Mouse (Mus musculus) forebrain, embryonic 12.5 days (tissue): ENCODE measurements around the gene Numa1. TPM values are rescaled to one million over a fixed set of nuclear protein-coding genes. Genes with fewer than 3 reads are reported as not detected.
"Not testable (repeated sequence)": the region's sequence is repeated elsewhere in the genome, so short reads cannot be mapped to it uniquely, and the experiment has no call there.

Experiments
- ATAC-seq: fragments of 200-750 bp; cut with Nextera tagmentation; 2 replicates; pipeline ENCODE4 v1.8.0; 2017; ENCODE audit warnings: moderate TSS enrichment; ENCODE audit not compliant: low FRiP score
- H3K27ac ChIP-seq: fragments of 300-500 bp; sonication (generic); 2 replicates; pipeline ENCODE4 v1.5.1; 2016; ENCODE audit warnings: mild to moderate bottlenecking
- H3K27me3 ChIP-seq: fragments of 300-500 bp; sonication (generic); 2 replicates; pipeline ENCODE4 v1.6.1; 2016; ENCODE audit warnings: mild to moderate bottlenecking
- H3K36me3 ChIP-seq: fragments of 300-500 bp; sonication (generic); replicated peaks from 2 replicates; pipeline ENCODE4 v1.6.1; 2016; ENCODE audit warnings: mild to moderate bottlenecking
- H3K4me1 ChIP-seq: fragments of 300-500 bp; sonication (generic); 2 replicates; pipeline ENCODE4 v1.6.1; 2016
- H3K4me2 ChIP-seq: fragments of 300-500 bp; sonication (generic); 2 replicates; pipeline ENCODE4 v1.6.1; 2016; ENCODE audit warnings: mild to moderate bottlenecking, moderate library complexity
- H3K4me3 ChIP-seq: fragments of 300-500 bp; sonication (generic); replicated peaks from 2 replicates; pipeline ENCODE4 v1.5.1; 2016; ENCODE audit warnings: mild to moderate bottlenecking
- H3K9ac ChIP-seq: fragments of 300-500 bp; sonication (generic); 2 replicates; pipeline ENCODE4 v1.6.1; 2016; ENCODE audit warnings: mild to moderate bottlenecking
- H3K9me3 ChIP-seq: fragments of 300-500 bp; sonication (generic); 2 replicates; pipeline ENCODE4 v1.6.1; 2016
- WGBS: fragments of 180-500 bp; shearing (Covaris S2); methylation state at CpG from one replicate; pipeline ENCODE4 v1.1.7; 2016; 5-methylcytosine and 5-hydroxymethylcytosine counted together
- polyA plus RNA-seq: library from polyadenylated mRNA; unstranded; fragments of >200 nt; fragmentation: Nextera tagmentation; extraction: Ambion mirVana; gene quantifications from 2 replicates; pipeline ENCODE4 v1.2.1, GENCODE M21; 2016

Gene Numa1
- polyA plus RNA-seq, 1 experiment from 2014 or later = 112 TPM

DNA sequence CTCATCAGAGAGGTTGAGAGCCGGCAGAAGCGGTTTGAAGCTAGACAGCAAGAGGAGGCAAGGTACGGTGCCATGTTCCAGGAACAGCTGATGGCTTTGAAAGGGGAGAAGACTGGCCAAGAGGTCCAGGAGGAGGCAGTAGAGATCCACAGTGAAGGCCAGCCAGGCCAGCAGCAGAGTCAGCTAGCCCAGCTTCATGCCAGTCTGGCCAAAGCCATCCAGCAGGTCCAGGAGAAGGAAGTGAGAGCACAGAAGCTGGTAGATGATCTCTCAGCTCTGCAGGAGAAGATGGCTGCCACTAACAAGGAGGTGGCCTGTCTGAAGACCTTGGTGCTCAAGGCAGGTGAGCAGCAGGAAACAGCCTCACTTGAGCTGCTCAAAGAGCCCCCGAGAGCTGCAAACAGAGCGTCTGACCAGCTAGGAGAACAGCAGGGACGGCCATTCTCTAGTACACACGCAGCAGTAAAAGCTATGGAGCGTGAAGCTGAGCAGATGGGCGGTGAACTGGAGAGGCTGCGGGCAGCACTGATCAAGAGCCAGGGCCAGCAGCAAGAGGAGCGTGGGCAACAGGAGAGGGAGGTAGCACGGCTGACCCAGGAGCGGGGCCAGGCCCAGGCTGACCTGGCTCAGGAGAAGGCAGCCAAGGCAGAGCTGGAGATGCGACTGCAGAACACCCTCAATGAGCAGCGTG, 65.7 kb downstream of the Numa1 start:
- Histone ChIP-seq H3K4me2 (no peak overlapping the region), H3K27ac (no peak overlapping the region), H3K4me3 (no peak overlapping the region), H3K36me3 (peaks cover 94% of the 10 kb centered on the region), H3K9me3 (no peaks in the 10 kb centered on the region), H3K27me3 (no peaks in the 10 kb centered on the region), H3K4me1 (no peaks in the 10 kb centered on the region), H3K9ac (no peak overlapping the region)
- no peak for ATAC-seq
- WGBS = 94% methylated on average over 15 of the region's 15 CpGs

DNA sequence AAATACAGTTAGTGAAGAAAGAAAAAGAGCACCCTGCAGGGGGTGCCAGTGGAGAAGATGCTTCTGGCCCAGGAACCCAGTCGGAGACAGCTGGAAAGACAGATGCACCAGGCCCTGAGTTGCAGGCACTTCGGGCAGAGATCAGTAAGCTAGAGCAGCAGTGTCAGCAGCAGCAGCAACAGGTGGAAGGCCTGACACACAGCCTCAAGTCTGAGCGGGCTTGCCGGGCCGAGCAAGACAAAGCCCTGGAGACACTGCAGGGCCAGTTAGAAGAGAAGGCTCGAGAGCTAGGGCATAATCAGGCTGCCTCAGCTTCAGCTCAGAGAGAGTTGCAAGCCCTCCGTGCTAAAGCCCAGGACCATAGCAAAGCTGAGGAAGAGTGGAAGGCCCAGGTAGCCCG, 66.4 kb downstream of the Numa1 start:
- Histone ChIP-seq H3K4me3 (no peak overlapping the region), H3K36me3 (peaks cover 94% of the 10 kb centered on the region), H3K9ac (no peak overlapping the region), H3K27ac (no peak overlapping the region), H3K9me3 (no peaks in the 10 kb centered on the region), H3K4me1 (no peaks in the 10 kb centered on the region), H3K27me3 (no peaks in the 10 kb centered on the region), H3K4me2 (no peak overlapping the region)
- ATAC-seq = no peak
- WGBS = 91% methylated on average over 8 of the region's 8 CpGs

DNA sequence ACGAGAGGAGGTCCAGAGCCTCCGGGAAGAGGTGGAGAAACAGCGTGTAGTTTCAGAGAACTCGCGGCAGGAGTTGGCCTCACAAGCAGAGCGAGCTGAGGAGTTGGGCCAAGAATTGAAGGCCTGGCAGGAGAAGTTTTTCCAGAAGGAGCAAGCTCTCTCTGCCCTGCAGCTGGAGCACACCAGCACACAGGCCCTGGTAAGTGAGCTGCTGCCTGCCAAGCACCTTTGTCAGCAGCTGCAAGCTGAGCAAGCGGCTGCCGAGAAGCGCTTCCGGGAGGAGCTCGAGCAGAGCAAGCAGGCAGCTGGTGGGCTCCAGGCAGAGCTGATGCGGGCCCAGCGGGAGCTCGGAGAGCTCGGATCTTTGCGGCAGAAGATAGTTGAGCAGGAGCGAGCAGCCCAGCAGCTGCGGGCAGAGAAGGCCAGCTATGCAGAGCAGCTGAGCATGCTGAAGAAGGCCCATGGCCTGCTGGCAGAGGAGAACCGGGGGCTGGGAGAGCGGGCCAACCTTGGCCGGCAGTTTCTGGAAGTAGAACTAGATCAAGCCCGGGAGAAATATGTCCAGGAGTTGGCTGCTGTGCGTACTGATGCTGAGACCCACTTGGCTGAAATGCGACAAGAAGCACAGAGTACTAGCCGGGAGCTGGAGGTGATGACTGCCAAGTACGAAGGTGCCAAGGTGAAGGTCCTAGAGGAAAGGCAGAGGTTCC, 67.2 kb downstream of the Numa1 start:
- Histone ChIP-seq H3K36me3 (peaks cover 94% of the 10 kb centered on the region), H3K27me3 (no peaks in the 10 kb centered on the region), H3K4me1 (no peaks in the 10 kb centered on the region), H3K9me3 (no peaks in the 10 kb centered on the region), H3K27ac (no peak overlapping the region), H3K4me3 (no peak overlapping the region), H3K9ac (no peak overlapping the region), H3K4me2 (no peak overlapping the region)
- no peak for ATAC-seq
- 91% methylated on average over 26 of the region's 26 CpGs for WGBS

DNA sequence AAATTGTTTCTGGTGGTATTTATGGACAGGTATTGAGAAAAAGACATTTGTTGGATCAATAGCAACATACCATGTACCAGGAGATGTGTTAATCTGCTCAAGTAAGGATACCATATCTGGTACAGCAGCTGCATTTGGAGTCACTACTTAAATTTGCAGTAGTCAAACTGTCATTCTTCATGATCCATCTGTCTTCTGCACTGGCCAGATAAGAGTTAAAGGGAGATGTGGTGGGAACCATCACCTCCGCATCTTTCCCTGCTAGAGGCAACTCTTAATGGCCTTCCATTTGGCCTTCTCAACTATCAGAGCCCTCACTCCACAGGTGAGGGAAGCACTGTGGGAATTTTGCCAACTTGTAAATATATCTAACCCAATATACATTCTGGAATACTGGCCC, 72.6 kb downstream of the Numa1 start:
- Histone ChIP-seq H3K9ac (no peak overlapping the region), H3K4me3 (no peak overlapping the region), H3K9me3 (no peaks in the 10 kb centered on the region), H3K4me2 (no peak overlapping the region), H3K27ac (no peak overlapping the region), H3K4me1 (no peaks in the 10 kb centered on the region), H3K27me3 (no peaks in the 10 kb centered on the region), H3K36me3 (peaks cover 92% of the 10 kb centered on the region)
- 91% methylated on average over 1 of the region's 1 CpGs for WGBS
- no peak for ATAC-seq

DNA sequence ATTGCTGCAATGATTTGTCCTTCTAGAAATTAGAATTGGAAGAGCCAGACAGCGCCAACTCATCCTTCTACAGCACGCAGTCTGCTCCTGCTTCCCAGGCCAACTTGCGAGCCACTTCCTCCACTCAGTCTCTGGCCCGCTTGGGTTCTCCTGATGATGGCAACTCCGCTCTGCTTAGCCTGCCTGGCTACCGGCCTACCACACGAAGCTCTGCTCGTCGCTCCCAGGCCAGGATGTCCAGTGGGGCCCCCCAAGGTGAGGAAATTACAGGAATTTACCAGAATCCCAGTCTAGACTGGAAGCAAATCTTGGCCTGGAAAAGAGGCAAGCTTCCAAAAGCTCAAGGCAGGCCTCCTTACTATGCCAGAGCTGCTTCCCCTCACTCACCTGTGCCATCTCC, 77.9 kb downstream of the Numa1 start:
- Histone ChIP-seq H3K4me3 (no peak overlapping the region), H3K4me2 (no peak overlapping the region), H3K36me3 (peaks cover 95% of the 10 kb centered on the region), H3K9ac (no peak overlapping the region), H3K9me3 (no peaks in the 10 kb centered on the region), H3K4me1 (no peaks in the 10 kb centered on the region), H3K27ac (no peak overlapping the region), H3K27me3 (no peaks in the 10 kb centered on the region)
- WGBS = 94% methylated on average over 9 of the region's 9 CpGs
- ATAC-seq = no peak

DNA sequence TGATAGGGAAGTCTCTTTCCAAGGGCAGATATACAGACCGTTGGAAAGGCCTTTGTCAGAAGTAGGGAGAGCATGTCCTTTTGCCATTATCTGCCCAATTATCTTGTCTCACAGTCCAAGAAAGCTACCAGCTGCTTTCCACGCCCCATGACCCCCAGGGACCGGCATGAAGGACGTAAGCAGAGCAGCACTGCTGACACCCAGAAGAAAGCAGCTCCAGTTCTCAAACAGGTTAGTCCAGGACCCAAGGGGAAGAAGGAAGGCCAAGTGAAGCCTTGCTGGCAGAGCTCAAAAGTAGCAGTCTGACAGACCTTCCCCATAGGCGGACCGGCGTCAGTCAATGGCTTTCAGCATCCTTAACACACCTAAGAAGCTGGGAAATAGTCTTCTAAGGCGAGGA, 79.5 kb downstream of the Numa1 start:
- ATAC-seq = no peak
- H3K36me3 ChIP-seq = peaks cover 99% of the 10 kb centered on the region
- H3K27me3 ChIP-seq = no peaks in the 10 kb centered on the region
- H3K27ac ChIP-seq = no peak overlapping the region
- 92% methylated on average over 8 of the region's 8 CpGs for WGBS
- H3K9ac ChIP-seq = no peak overlapping the region
- no peak overlapping the region for H3K4me2 ChIP-seq
- no peaks in the 10 kb centered on the region for H3K4me1 ChIP-seq
- H3K4me3 ChIP-seq = no peak overlapping the region
- no peaks in the 10 kb centered on the region for H3K9me3 ChIP-seq

DNA sequence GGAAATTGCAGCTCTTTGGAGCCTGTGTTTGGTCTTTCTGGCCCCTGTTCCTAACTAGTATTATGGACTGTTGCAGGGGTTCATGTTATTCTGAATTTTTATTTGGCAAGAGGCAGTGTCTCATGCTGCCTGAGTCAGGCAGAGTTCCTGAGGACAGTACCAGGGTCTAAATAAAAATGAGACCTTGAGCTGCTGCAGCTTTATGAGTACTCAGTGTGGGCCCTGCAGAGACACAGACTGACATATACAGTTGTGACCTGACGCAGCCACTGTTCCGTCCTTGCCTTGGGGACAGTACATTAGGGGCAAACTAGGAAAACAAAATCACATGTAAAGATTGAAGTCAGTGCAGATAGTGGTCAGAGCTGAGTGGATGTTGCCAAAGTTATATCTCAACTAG, 81.1 kb downstream of the Numa1 start:
- H3K27me3 ChIP-seq = no peaks in the 10 kb centered on the region
- H3K4me3 ChIP-seq = no peak overlapping the region
- ATAC-seq = no peak
- 91% methylated on average over 2 of the region's 2 CpGs for WGBS
- H3K4me2 ChIP-seq = no peak overlapping the region
- H3K36me3 ChIP-seq = peaks cover 99% of the 10 kb centered on the region
- no peaks in the 10 kb centered on the region for H3K4me1 ChIP-seq
- no peak overlapping the region for H3K27ac ChIP-seq
- no peaks in the 10 kb centered on the region for H3K9me3 ChIP-seq
- no peak overlapping the region for H3K9ac ChIP-seq

DNA sequence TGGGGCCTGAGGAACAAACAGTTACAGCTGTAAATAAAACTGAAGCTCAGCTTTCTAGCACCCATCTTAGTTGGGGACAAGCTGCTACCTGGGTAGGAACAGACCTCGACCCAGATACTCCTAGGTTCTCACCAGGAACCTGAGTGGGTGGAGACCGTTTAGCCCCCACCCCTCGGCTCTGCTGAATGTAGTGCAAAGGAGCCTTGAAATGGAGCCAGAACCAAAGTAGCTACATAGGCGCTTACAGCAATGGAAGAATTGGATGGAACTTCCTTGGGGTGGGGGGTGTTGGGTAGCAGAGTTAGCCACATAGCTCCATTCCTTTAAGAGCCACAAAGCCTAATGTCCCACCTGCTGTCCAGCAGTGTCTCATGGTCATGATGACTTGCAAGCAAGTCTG, 83.0 kb downstream of the Numa1 start:
- no peak overlapping the region for H3K4me2 ChIP-seq
- H3K27ac ChIP-seq = no peak overlapping the region
- H3K4me3 ChIP-seq = no peak overlapping the region
- H3K36me3 ChIP-seq = peaks cover 94% of the 10 kb centered on the region
- no peak overlapping the region for H3K9ac ChIP-seq
- WGBS = 91% methylated on average over 4 of the region's 4 CpGs
- no peaks in the 10 kb centered on the region for H3K27me3 ChIP-seq
- no peaks in the 10 kb centered on the region for H3K4me1 ChIP-seq
- no peak for ATAC-seq
- H3K9me3 ChIP-seq = no peaks in the 10 kb centered on the region

DNA sequence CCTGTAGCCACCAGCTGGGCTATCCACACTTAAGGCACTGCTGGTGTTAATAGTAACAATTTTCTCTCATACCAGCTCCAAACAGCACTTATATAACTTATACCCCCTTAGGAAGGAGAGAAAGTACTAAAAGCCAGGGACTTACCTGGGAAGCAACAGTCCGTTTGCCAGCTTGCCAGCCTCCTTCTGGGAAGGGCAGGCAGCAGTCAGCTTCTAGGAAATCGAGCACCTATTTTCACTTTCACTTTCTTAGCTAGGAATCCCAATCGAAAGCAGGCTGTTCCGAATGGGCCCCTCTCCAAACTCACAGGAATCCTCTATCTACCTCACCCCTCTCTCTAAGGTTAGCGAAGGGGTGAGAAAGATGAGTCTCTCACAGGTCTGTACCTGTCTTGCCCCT, 83.5 kb downstream of the Numa1 start:
- no peaks in the 10 kb centered on the region for H3K27me3 ChIP-seq
- ATAC-seq = no peak
- no peak overlapping the region for H3K4me2 ChIP-seq
- H3K9ac ChIP-seq = no peak overlapping the region
- H3K36me3 ChIP-seq = peaks cover 94% of the 10 kb centered on the region
- WGBS = 92% methylated on average over 5 of the region's 5 CpGs
- no peaks in the 10 kb centered on the region for H3K4me1 ChIP-seq
- no peak overlapping the region for H3K4me3 ChIP-seq
- no peaks in the 10 kb centered on the region for H3K9me3 ChIP-seq
- H3K27ac ChIP-seq = no peak overlapping the region

DNA sequence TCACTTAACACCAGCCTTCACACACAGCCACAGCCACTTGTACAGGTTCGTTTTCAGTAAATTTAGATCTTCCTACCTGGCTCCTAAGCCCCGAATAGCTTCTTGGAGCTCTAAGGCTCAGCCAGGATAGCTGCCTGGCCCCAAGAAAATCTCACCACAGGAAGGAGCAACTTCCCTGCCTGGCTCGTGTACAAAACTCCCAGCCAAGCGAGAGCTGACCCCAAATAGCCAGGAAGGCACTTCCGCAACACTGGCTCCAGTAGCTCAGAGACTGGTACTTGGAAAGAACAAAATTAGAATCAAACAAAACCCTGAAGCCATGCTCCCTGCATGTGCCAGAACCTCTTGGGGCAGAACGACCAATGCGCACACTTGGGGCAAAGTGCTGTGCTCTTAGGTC, 84.1 kb downstream of the Numa1 start:
- Histone ChIP-seq H3K4me1 (no peaks in the 10 kb centered on the region), H3K9me3 (no peaks in the 10 kb centered on the region), H3K4me3 (no peak overlapping the region), H3K27me3 (no peaks in the 10 kb centered on the region), H3K4me2 (no peak overlapping the region), H3K27ac (no peak overlapping the region), H3K9ac (no peak overlapping the region), H3K36me3 (peaks cover 94% of the 10 kb centered on the region)
- 88% methylated on average over 7 of the region's 7 CpGs for WGBS
- no peak for ATAC-seq

DNA sequence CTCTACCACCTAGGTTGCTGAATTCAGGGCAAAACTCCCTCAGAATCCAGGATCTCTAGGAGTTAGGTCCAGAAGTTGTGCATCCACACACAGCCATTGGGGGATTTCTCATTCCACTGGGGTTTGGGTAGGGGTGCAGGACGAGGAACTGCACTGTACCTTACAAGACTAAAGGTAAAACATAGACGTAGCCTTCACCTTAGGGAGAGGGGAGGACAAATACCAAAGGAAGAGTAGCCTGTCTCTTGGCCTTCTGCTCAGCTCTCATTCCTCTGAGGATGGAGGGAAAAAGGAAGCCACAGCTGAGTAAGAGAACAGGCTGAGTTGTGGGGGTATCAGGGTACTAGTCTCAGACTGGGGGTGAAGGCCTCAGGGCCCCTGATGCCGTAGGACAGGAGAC, 84.7 kb downstream of the Numa1 start, which contains the start of gene Il18bp:
TSS of gene Il18bp (minus strand) at position 101 of the 400 bp plus-strand sequence.
- ATAC-seq = no peak
- WGBS = 92% methylated on average over 3 of the region's 3 CpGs
- Histone ChIP-seq H3K4me1 (no peaks in the 10 kb centered on the region), H3K4me3 (no peak within 1 kb of the TSS), H3K9ac (no peak within 1 kb of the TSS), H3K9me3 (no peaks in the 10 kb centered on the region), H3K27ac (no peak within 1 kb of the TSS), H3K36me3 (peaks cover 94% of the 10 kb centered on the region), H3K27me3 (no peaks in the 10 kb centered on the region), H3K4me2 (no peak within 1 kb of the TSS)

DNA sequence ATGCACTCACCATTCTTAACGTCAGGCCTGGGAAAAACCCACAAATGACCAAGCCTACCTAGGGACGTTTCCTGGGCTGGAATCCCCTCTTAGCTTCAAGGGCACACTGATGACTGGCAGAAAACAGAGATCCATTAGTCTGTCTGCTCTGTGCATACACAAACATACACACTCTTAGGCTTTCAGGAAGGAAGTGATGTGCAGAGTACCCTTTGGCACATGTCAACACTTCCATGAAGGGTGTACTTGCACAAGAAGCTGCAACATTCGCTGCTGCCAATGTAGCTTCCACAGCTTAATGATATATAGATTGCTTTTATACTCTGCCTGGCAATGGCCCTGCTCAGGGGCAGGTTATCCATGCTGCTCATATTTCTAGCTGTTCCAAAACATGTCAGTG, 85.5 kb downstream of the Numa1 start:
- 78% methylated on average over 3 of the region's 3 CpGs for WGBS
- H3K27ac ChIP-seq = no peak overlapping the region
- H3K4me3 ChIP-seq = no peak overlapping the region
- H3K9ac ChIP-seq = no peak overlapping the region
- no peaks in the 10 kb centered on the region for H3K4me1 ChIP-seq
- peaks cover 93% of the 10 kb centered on the region for H3K36me3 ChIP-seq
- no peak overlapping the region for H3K4me2 ChIP-seq
- ATAC-seq = no peak
- no peaks in the 10 kb centered on the region for H3K9me3 ChIP-seq
- H3K27me3 ChIP-seq = no peaks in the 10 kb centered on the region

DNA sequence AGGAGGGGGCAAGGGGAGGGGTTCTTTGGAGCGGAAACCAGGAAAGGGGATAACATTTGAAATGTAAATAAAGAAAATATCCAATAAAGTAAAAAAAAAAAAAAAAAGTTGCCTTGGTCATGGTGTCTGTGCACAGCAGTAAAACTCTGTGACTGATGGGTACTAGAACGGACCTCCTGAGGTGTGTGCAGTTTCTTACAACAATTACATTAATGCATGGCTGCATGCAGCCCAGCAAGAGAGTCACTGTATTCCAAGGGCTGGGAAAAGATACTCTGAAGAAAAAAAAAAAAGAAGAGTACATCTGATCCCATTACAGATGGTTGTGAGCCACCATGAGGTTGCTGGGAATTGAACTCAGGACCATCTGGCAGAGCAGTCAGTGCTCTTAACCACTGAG, 87.0 kb downstream of the Numa1 start:
- ATAC-seq, H3K4me1 ChIP-seq, H3K27ac ChIP-seq, H3K9me3 ChIP-seq, H3K27me3 ChIP-seq, H3K4me2 ChIP-seq, H3K9ac ChIP-seq, H3K4me3 ChIP-seq: not testable (repeated sequence)
- 91% methylated on average over 2 of the region's 2 CpGs for WGBS
- peaks cover 91% of the 10 kb centered on the region for H3K36me3 ChIP-seq
